Mouse (Mus musculus): Measurements from ENCODE around the gene Slc35f6. TPM values are rescaled to one million over a fixed set of nuclear protein-coding genes. Genes with fewer than 3 reads are reported as not detected.
A peak's percentile ranks its signal among the peaks of the same experiment; 100 is the strongest.

Gene Slc35f6
- polyA plus RNA-seq, 1 experiment from 2014 or later: 24.4 TPM

- peak overlapping the region; percentile 64 for H3K4me3 ChIP-seq
- H3K36me3 ChIP-seq (replicated peaks): no peaks in the 10 kb centered on the region
- WGBS: under 1% methylated on average over 10 of the region's 10 CpGs
Observed at GRCm38 (mm10) chr5:30622841-30623185, 24.9 kb upstream of the Slc35f6 start.

GRCm38 (mm10) chr5:30623380-30623779 is 24.4 kb upstream of the Slc35f6 start:
- Histone ChIP-seq H3K27ac (replicated peaks) (0 out of 2 replicates have a peak overlapping the region, but pooled peaks have one; percentile 78), H3K9me3 (no peaks in the 10 kb centered on the region), H3K4me1 (peaks cover 24% of the 10 kb centered on the region), H3K27me3 (replicated peaks; ENCODE audit: low read depth, poor library complexity, severe bottlenecking) (peaks cover 61% of the 10 kb centered on the region), H3K4me3 (peak overlapping the region; percentile 64; the same call in 1 of the 2 replicates), H3K36me3 (replicated peaks) (no peaks in the 10 kb centered on the region)
- WGBS: 58% methylated on average over 2 of the region's 2 CpGs
- DNase-seq (ENCODE audit: low spot score): no peak

More at GRCm38 (mm10) chr5:30622841-30623185, 24.9 kb upstream of the Slc35f6 start:
- peak overlapping the region; percentile 78 for H3K27ac ChIP-seq (replicated peaks)
- H3K9me3 ChIP-seq: no peaks in the 10 kb centered on the region
- H3K27me3 ChIP-seq (replicated peaks; ENCODE audit: low read depth, poor library complexity, severe bottlenecking): peaks cover 66% of the 10 kb centered on the region
- H3K4me1 ChIP-seq: peaks cover 27% of the 10 kb centered on the region
- DNase-seq (ENCODE audit: low spot score): no peak

GRCm38 (mm10) chr5:30624311-30624710 is 23.4 kb upstream of the Slc35f6 start:
- Histone ChIP-seq H3K36me3 (replicated peaks) (no peaks in the 10 kb centered on the region), H3K9me3 (no peaks in the 10 kb centered on the region), H3K4me3 (no peak overlapping the region), H3K4me1 (peaks cover 24% of the 10 kb centered on the region), H3K27me3 (replicated peaks; ENCODE audit: low read depth, poor library complexity, severe bottlenecking) (peaks cover 59% of the 10 kb centered on the region), H3K27ac (replicated peaks) (no peak overlapping the region)
- 32% methylated on average over 1 of the region's 1 CpGs for WGBS
- no peak for DNase-seq (ENCODE audit: low spot score)

- no peak for DNase-seq (ENCODE audit: low spot score)
- Histone ChIP-seq H3K27me3 (replicated peaks; ENCODE audit: low read depth, poor library complexity, severe bottlenecking) (peaks cover 59% of the 10 kb centered on the region), H3K36me3 (replicated peaks) (no peaks in the 10 kb centered on the region), H3K4me1 (peaks cover 24% of the 10 kb centered on the region), H3K27ac (replicated peaks) (no peak overlapping the region), H3K9me3 (no peaks in the 10 kb centered on the region), H3K4me3 (no peak overlapping the region)
- WGBS: 61% methylated on average over 4 of the region's 4 CpGs
Observed at GRCm38 (mm10) chr5:30624908-30625307, 22.8 kb upstream of the Slc35f6 start.

GRCm38 (mm10) chr5:30625379-30625778 is 22.4 kb upstream of the Slc35f6 start:
- 76% methylated on average over 3 of the region's 3 CpGs for WGBS
- no peaks in the 10 kb centered on the region for H3K9me3 ChIP-seq
- H3K27ac ChIP-seq (replicated peaks): no peak overlapping the region
- H3K27me3 ChIP-seq (replicated peaks; ENCODE audit: low read depth, poor library complexity, severe bottlenecking): peaks cover 55% of the 10 kb centered on the region
- H3K4me3 ChIP-seq: no peak overlapping the region
- H3K4me1 ChIP-seq: peaks cover 24% of the 10 kb centered on the region
- H3K36me3 ChIP-seq (replicated peaks): no peaks in the 10 kb centered on the region
- DNase-seq (ENCODE audit: low spot score): no peak

- no peak for DNase-seq (ENCODE audit: low spot score)
- Histone ChIP-seq H3K27ac (replicated peaks) (no peak overlapping the region), H3K9me3 (no peaks in the 10 kb centered on the region), H3K36me3 (replicated peaks) (no peaks in the 10 kb centered on the region), H3K27me3 (replicated peaks; ENCODE audit: low read depth, poor library complexity, severe bottlenecking) (peaks cover 44% of the 10 kb centered on the region), H3K4me1 (peaks cover 24% of the 10 kb centered on the region), H3K4me3 (no peak overlapping the region)
- 82% methylated on average over 8 of the region's 8 CpGs for WGBS
Observed at GRCm38 (mm10) chr5:30626331-30627105, 21.2 kb upstream of the Slc35f6 start.

- Histone ChIP-seq H3K9me3 (no peaks in the 10 kb centered on the region), H3K4me3 (no peak overlapping the region), H3K27me3 (replicated peaks; ENCODE audit: low read depth, poor library complexity, severe bottlenecking) (peaks cover 24% of the 10 kb centered on the region), H3K4me1 (peaks cover 7% of the 10 kb centered on the region), H3K36me3 (replicated peaks) (no peaks in the 10 kb centered on the region), H3K27ac (replicated peaks) (no peak overlapping the region)
- DNase-seq (ENCODE audit: low spot score): no peak
- 79% methylated on average over 3 of the region's 3 CpGs for WGBS
Observed at GRCm38 (mm10) chr5:30628511-30628910, 19.2 kb upstream of the Slc35f6 start.

- 80% methylated on average over 6 of the region's 6 CpGs for WGBS
- no peak for DNase-seq (ENCODE audit: low spot score)
- no peak overlapping the region for H3K4me3 ChIP-seq
Observed at GRCm38 (mm10) chr5:30630401-30630800, 17.3 kb upstream of the Slc35f6 start.

GRCm38 (mm10) chr5:30632134-30632533 is 15.6 kb upstream of the Slc35f6 start:
- WGBS: 61% methylated on average over 1 of the region's 1 CpGs
- Histone ChIP-seq H3K36me3 (replicated peaks) (no peaks in the 10 kb centered on the region), H3K27me3 (replicated peaks; ENCODE audit: low read depth, poor library complexity, severe bottlenecking) (0 out of 2 replicates have a peak, but pooled peaks cover 10% of the 10 kb centered on the region), H3K4me1 (no peaks in the 10 kb centered on the region; the same call in 1 of the 2 replicates), H3K27ac (replicated peaks) (no peak overlapping the region), H3K4me3 (no peak overlapping the region), H3K9me3 (no peaks in the 10 kb centered on the region)
- DNase-seq (ENCODE audit: low spot score): no peak

More at GRCm38 (mm10) chr5:30630401-30630800, 17.3 kb upstream of the Slc35f6 start:
- Histone ChIP-seq H3K36me3 (replicated peaks) (no peaks in the 10 kb centered on the region), H3K4me1 (no peaks in the 10 kb centered on the region; the same call in 1 of the 2 replicates), H3K27me3 (replicated peaks; ENCODE audit: low read depth, poor library complexity, severe bottlenecking) (peaks cover 5% of the 10 kb centered on the region; the same call in 1 of the 2 replicates), H3K9me3 (no peaks in the 10 kb centered on the region), H3K27ac (replicated peaks) (no peak overlapping the region)

GRCm38 (mm10) chr5:30636994-30637393 is 10.7 kb upstream of the Slc35f6 start:
- 48% methylated on average over 7 of the region's 7 CpGs for WGBS
- H3K9me3 ChIP-seq: no peaks in the 10 kb centered on the region
- H3K36me3 ChIP-seq (replicated peaks): no peaks in the 10 kb centered on the region
- H3K27ac ChIP-seq (replicated peaks): no peak overlapping the region
- H3K4me3 ChIP-seq: no peak overlapping the region
- no peak for DNase-seq (ENCODE audit: low spot score)
- 0 out of 2 replicates have a peak, but pooled peaks cover 10% of the 10 kb centered on the region for H3K27me3 ChIP-seq (replicated peaks; ENCODE audit: low read depth, poor library complexity, severe bottlenecking)
- no peaks in the 10 kb centered on the region for H3K4me1 ChIP-seq

GRCm38 (mm10) chr5:30638041-30638440 is 9.7 kb upstream of the Slc35f6 start:
- no peaks in the 10 kb centered on the region for H3K4me1 ChIP-seq
- peak; percentile 82 for DNase-seq (ENCODE audit: low spot score)
- H3K27me3 ChIP-seq (replicated peaks; ENCODE audit: low read depth, poor library complexity, severe bottlenecking): 0 out of 2 replicates have a peak, but pooled peaks cover 10% of the 10 kb centered on the region
- H3K4me3 ChIP-seq: no peak overlapping the region
- H3K36me3 ChIP-seq (replicated peaks): no peaks in the 10 kb centered on the region
- H3K9me3 ChIP-seq: no peaks in the 10 kb centered on the region
- 4% methylated on average over 6 of the region's 6 CpGs for WGBS
- no peak overlapping the region for H3K27ac ChIP-seq (replicated peaks)

GRCm38 (mm10) chr5:30643477-30644179 is 4.1 kb upstream of the Slc35f6 start:
- 73% methylated on average over 5 of the region's 5 CpGs for WGBS
- Histone ChIP-seq H3K27ac (replicated peaks) (no peak overlapping the region), H3K4me1 (peaks cover 11% of the 10 kb centered on the region), H3K36me3 (replicated peaks) (no peaks in the 10 kb centered on the region), H3K9me3 (no peaks in the 10 kb centered on the region), H3K27me3 (replicated peaks; ENCODE audit: low read depth, poor library complexity, severe bottlenecking) (no peaks in the 10 kb centered on the region), H3K4me3 (no peak overlapping the region)
- DNase-seq (ENCODE audit: low spot score): no peak
